Mouse (Mus musculus) limb, embryonic 11.5 days (tissue): ENCODE data around the gene Elp5. TPM values are rescaled to one million over a fixed set of nuclear protein-coding genes. Genes with fewer than 3 reads are reported as not detected.

ENCODE experiments used
- ATAC-seq: fragments of 200-750 bp; cut with Nextera tagmentation; 2 replicates; pipeline ENCODE4 v1.8.0; 2017; ENCODE audit warnings: low read depth; ENCODE audit not compliant: insufficient number of reproducible peaks, low FRiP score, low TSS enrichment
- DNase-seq: peaks from one replicate; pipeline ENCODE4 v3.0.0-alpha.2; 2015; ENCODE audit warnings: low spot score
- H3K27ac ChIP-seq: fragments of 300-500 bp; sonication (generic); replicated peaks from 2 replicates; pipeline ENCODE4 v1.5.1; 2014; ENCODE audit warnings: low read depth, mild to moderate bottlenecking, low read length
- H3K27me3 ChIP-seq: fragments of 300-500 bp; sonication (generic); 2 replicates; pipeline ENCODE4 v1.6.1; 2014; ENCODE audit warnings: mild to moderate bottlenecking, low read length, mixed read lengths; ENCODE audit not compliant: control insufficient read depth, insufficient read depth
- H3K36me3 ChIP-seq: fragments of 300-500 bp; sonication (generic); 2 replicates; pipeline ENCODE4 v1.6.1; 2014; ENCODE audit warnings: mild to moderate bottlenecking, low read length, moderate library complexity, mixed read lengths; ENCODE audit not compliant: control insufficient read depth, insufficient read depth
- H3K4me1 ChIP-seq: fragments of 300-500 bp; sonication (generic); 2 replicates; pipeline ENCODE4 v1.6.1; 2014; ENCODE audit warnings: low read length, mixed read lengths; ENCODE audit not compliant: control insufficient read depth, insufficient read depth
- H3K4me2 ChIP-seq: fragments of 300-500 bp; sonication (generic); 2 replicates; pipeline ENCODE4 v1.6.1; 2014; ENCODE audit warnings: low read depth, mild to moderate bottlenecking, moderate library complexity; ENCODE audit not compliant: severe bottlenecking
- H3K4me3 ChIP-seq: fragments of 300-500 bp; sonication (generic); 2 replicates; pipeline ENCODE4 v1.5.1; 2014; ENCODE audit warnings: low read depth, low read length
- H3K9ac ChIP-seq: fragments of 300-500 bp; sonication (generic); 2 replicates; pipeline ENCODE4 v1.6.1; 2014; ENCODE audit warnings: mild to moderate bottlenecking, low read length
- H3K9me3 ChIP-seq: fragments of 300-500 bp; sonication (generic); 2 replicates; pipeline ENCODE4 v1.6.1; 2016; ENCODE audit warnings: low read length; ENCODE audit not compliant: control insufficient read depth
- WGBS: fragments of 180-500 bp; shearing (Covaris S2); extraction: QIAGEN DNeasy Blood & Tissue Kit; methylation state at CpG from one replicate; pipeline ENCODE4 v1.1.7; 2014; 5-methylcytosine and 5-hydroxymethylcytosine counted together
- polyA plus RNA-seq: library from polyadenylated mRNA; unstranded; fragments of >200 nt; fragmentation: Nextera tagmentation; extraction: Ambion mirVana; gene quantifications from 2 replicates; pipeline ENCODE4 v1.2.1, GENCODE M21; 2014

The Elp5 gene
- polyA plus RNA-seq, 1 experiment from 2014 or later = 148 TPM

DNA sequence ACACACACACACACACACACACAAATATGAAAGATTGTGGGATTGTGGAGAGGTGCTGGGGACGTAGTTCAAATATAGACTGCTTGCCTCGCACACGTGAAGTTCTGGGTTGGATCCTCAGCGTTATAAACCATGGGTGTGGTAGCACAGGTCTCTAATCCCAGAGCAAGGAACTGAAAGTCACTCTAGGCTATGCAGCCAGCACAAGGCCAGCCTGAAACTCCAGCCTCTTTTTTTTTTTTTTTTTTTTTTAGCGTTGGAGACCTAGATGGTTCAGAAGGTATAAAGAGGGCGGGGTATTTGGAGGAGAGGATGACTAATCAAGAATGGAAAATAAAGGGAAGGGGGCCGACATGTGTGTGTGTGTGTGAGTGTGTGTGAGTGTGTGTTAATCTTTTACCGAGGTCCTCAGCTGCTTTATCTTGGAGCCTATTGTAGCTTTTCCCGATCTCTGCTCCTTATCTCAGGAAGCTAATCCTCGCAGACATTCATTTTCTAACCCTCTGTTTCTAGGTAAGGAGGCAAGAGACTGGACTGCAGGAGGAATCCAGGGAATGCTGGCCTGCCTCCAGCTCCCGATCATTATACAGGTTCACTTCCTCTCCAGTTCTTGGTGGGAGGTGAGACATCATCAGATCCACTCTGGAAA, 28.9 kb downstream of the Elp5 start:
- no peak overlapping the region for H3K27ac ChIP-seq
- no peaks in the 10 kb centered on the region for H3K9me3 ChIP-seq
- no peaks in the 10 kb centered on the region for H3K27me3 ChIP-seq
- WGBS = 78% methylated on average over 11 of the region's 11 CpGs
- H3K4me3 ChIP-seq = no peak overlapping the region
- H3K36me3 ChIP-seq = no peaks in the 10 kb centered on the region
- H3K4me1 ChIP-seq = no peaks in the 10 kb centered on the region
- no peak overlapping the region for H3K9ac ChIP-seq
- DNase-seq (no peak), ATAC-seq (no peak)
- no peak overlapping the region for H3K4me2 ChIP-seq

DNA sequence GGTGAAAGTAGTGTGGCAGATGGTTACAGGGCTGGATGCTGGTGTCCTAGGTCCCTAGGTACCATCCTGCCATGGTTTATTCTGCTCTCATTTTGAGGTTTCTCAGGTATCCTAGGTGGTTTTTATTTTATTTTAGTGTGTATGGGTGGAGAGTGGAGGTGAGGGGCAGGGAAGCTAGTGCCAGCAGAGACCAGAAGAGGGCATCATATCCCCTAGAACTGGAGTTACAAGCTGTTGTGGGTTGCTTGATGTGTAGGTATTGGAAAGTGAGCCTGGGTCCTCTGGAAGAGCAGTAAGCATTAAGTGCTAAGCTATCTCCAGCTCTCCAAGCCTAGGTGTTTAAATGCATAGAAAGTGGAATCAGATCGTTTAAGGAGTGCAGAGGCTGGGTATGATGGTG, 30.0 kb downstream of the Elp5 start:
- no peak overlapping the region for H3K4me2 ChIP-seq
- H3K27ac ChIP-seq = no peak overlapping the region
- DNase-seq = no peak
- H3K4me3 ChIP-seq = no peak overlapping the region
- no peaks in the 10 kb centered on the region for H3K27me3 ChIP-seq
- H3K9ac ChIP-seq = no peak overlapping the region
- no peaks in the 10 kb centered on the region for H3K9me3 ChIP-seq
- H3K4me1 ChIP-seq = peaks cover 3% of the 10 kb centered on the region; the same call in 1 of the 2 replicates
- ATAC-seq = no peak
- 63% methylated on average over 1 of the region's 1 CpGs for WGBS
- H3K36me3 ChIP-seq = no peaks in the 10 kb centered on the region

GRCm38 (mm10) chr11:69950807-69951459, 31.4 kb downstream of the Elp5 start:
- no peaks in the 10 kb centered on the region for H3K9me3 ChIP-seq
- H3K4me3 ChIP-seq = no peak overlapping the region
- DNase-seq (no peak), ATAC-seq (no peak)
- no peaks in the 10 kb centered on the region for H3K36me3 ChIP-seq
- no peak overlapping the region for H3K4me2 ChIP-seq
- H3K27me3 ChIP-seq = no peaks in the 10 kb centered on the region
- no peak overlapping the region for H3K27ac ChIP-seq
- peaks cover 7% of the 10 kb centered on the region; the same call in 1 of the 2 replicates for H3K4me1 ChIP-seq
- 41% methylated on average over 4 of the region's 4 CpGs for WGBS
- no peak overlapping the region for H3K9ac ChIP-seq

GRCm38 (mm10) chr11:69948763-69949150, 33.6 kb downstream of the Elp5 start:
- peak; percentile 98 for DNase-seq
- peaks cover 7% of the 10 kb centered on the region; the same call in 1 of the 2 replicates for H3K36me3 ChIP-seq
- peak overlapping the region; percentile 95 for H3K27ac ChIP-seq
- ATAC-seq = peak; percentile 48
- H3K4me2 ChIP-seq = peak overlapping the region; percentile 82
- no peaks in the 10 kb centered on the region for H3K27me3 ChIP-seq
- peaks cover 7% of the 10 kb centered on the region; the same call in 1 of the 2 replicates for H3K4me1 ChIP-seq
- peak overlapping the region; percentile 53 for H3K4me3 ChIP-seq
- WGBS = 0% methylated on average over 14 of the region's 14 CpGs
- H3K9me3 ChIP-seq = no peaks in the 10 kb centered on the region
- H3K9ac ChIP-seq = peak overlapping the region; percentile 85

DNA sequence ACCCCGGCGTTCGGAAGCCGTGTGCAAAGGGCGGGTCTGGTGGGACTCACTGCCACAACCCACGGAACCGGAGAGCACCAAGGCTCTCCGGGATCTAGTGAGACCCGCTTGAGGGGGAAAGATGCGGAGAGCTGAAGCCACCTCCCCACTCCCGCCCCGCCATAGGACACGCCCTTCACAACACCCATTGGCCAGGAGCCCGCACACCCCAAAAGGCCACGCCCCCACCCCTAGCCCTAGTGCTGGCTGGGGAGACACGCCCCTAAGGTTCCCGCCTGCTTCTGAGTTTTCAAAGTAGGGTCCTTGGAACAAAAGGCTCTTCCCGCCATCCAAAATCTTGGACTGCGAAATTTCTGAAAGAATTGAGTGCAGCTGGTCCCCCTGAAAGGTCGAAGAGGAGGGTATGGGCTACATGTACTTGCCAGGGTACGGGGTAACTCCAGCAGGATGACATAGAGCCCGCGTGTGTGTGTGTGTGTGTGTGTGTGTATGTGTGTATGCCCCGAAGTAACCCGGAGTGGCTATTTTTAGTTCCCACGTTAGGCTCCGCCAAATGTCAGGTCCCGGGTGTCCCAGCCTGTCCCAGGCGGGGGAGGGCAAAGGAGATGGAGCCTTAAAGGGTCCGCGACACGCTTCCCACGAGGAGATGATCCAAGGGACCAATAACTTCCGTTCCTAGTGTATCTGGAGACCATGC, 34.1 kb downstream of the Elp5 start, which contains the start of gene Slc2a4:
Gene Slc2a4 (minus strand): TSS at position 123 of the 697 bp plus-strand sequence.
- peak within 1 kb of the TSS; percentile 85 for H3K9ac ChIP-seq
- ATAC-seq (peak; percentile 94), DNase-seq (peak; percentile 99)
- H3K4me2 ChIP-seq = peak within 1 kb of the TSS; percentile 82
- H3K4me3 ChIP-seq = peak within 1 kb of the TSS; percentile 53
- under 1% methylated on average over 34 of the region's 34 CpGs for WGBS
- H3K27me3 ChIP-seq = no peaks in the 10 kb centered on the region
- peak within 1 kb of the TSS; percentile 95 for H3K27ac ChIP-seq
- H3K4me1 ChIP-seq = peaks cover 7% of the 10 kb centered on the region; the same call in 1 of the 2 replicates
- peaks cover 7% of the 10 kb centered on the region; the same call in 1 of the 2 replicates for H3K36me3 ChIP-seq
- no peaks in the 10 kb centered on the region for H3K9me3 ChIP-seq

DNA sequence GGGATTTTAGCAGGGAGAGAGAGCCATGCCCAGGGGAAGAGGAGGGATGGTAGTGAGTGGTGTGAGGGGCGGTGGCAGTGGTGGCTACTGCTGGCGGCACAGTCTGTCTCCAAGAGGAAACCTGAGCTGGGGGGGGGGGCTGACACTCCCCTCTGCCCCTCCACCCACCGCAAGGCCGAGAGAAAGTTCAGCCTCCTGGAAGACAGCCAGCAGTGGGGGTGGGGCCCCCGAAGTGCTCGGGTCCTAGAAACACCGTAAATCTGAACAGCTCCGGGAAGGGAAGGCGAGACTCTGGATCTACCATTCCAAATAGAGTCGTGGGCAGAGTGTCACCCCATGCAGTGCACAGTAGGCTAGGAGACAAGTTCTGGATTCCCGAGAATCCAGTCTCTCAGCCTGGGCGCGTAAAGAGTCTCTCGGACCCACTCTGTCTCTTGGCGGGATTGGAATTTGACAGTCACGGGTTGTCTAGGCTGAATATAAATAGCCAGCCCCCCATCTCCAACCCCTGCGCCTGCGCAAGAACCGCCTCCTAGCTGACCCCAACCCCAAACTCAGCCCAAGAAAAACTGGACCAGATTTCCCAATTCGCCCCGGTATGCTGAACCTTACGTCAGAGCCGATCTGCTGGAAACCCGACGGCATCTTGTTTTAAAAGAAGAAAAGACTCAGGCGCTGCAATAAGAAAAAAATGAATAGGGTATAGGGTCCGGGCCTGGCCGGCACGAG, 34.8 kb downstream of the Elp5 start:
- Histone ChIP-seq H3K36me3 (peaks cover 7% of the 10 kb centered on the region; the same call in 1 of the 2 replicates), H3K4me3 (peak overlapping the region; percentile 53), H3K27me3 (no peaks in the 10 kb centered on the region), H3K9ac (peak overlapping the region; percentile 85), H3K9me3 (no peaks in the 10 kb centered on the region), H3K4me2 (peak overlapping the region; percentile 82), H3K4me1 (peaks cover 7% of the 10 kb centered on the region; the same call in 1 of the 2 replicates), H3K27ac (peak overlapping the region; percentile 95)
- 1% methylated on average over 29 of the region's 29 CpGs for WGBS
- ATAC-seq (peak; percentile 57), DNase-seq (peak; percentile 78)

GRCm38 (mm10) chr11:69945997-69946891, 36.1 kb downstream of the Elp5 start:
- no peak overlapping the region for H3K27ac ChIP-seq
- DNase-seq (no peak), ATAC-seq (no peak)
- H3K9me3 ChIP-seq = no peaks in the 10 kb centered on the region
- H3K27me3 ChIP-seq = no peaks in the 10 kb centered on the region
- H3K9ac ChIP-seq = no peak overlapping the region
- WGBS = 91% methylated on average over 18 of the region's 18 CpGs
- H3K4me1 ChIP-seq = peaks cover 7% of the 10 kb centered on the region; the same call in 1 of the 2 replicates
- H3K4me2 ChIP-seq = peak overlapping the region; percentile 82; the same call in 1 of the 2 replicates
- H3K36me3 ChIP-seq = peaks cover 7% of the 10 kb centered on the region; the same call in 1 of the 2 replicates
- H3K4me3 ChIP-seq = peak overlapping the region; percentile 53
